Mouse (Mus musculus) cerebellum, postnatal 10 days (tissue): ENCODE data around the gene Glo1.

Source experiments
- DNase-seq, 2 experiments: peaks; one replicate each; pipeline ENCODE4 v3.0.0; 2021; ENCODE audit warnings: mixed read lengths in 2 of 2

Gene Glo1

GRCm38 (mm10) chr17:30612075-30612859, 14.4 kb downstream of the Glo1 start:
- peak; percentile 100 for DNase-seq

- DNase-seq = no peak
Observed at GRCm38 (mm10) chr17:30611221-30612074, 15.2 kb downstream of the Glo1 start.

- DNase-seq = no peak
Observed at GRCm38 (mm10) chr17:30610739-30611138, 15.9 kb downstream of the Glo1 start.

- DNase-seq = no peak
Observed at GRCm38 (mm10) chr17:30609980-30610307, 16.7 kb downstream of the Glo1 start.

- DNase-seq = peak in 1 of 2 experiments; percentile 30
Observed at GRCm38 (mm10) chr17:30609305-30609979, 17.2 kb downstream of the Glo1 start.

- peak in 1 of 2 experiments; percentile 40 for DNase-seq
Observed at GRCm38 (mm10) chr17:30607909-30608495, 18.7 kb downstream of the Glo1 start.

- DNase-seq = no peak
Observed at GRCm38 (mm10) chr17:30607330-30607729, 19.3 kb downstream of the Glo1 start.

GRCm38 (mm10) chr17:30606634-30607081, 20.0 kb downstream of the Glo1 start:
- no peak for DNase-seq

- no peak for DNase-seq
Observed at GRCm38 (mm10) chr17:30606206-30606605, 20.5 kb downstream of the Glo1 start.

- no peak for DNase-seq
Observed at GRCm38 (mm10) chr17:30605001-30605400, 21.7 kb downstream of the Glo1 start.

- no peak for DNase-seq
Observed at GRCm38 (mm10) chr17:30604296-30604695, 22.4 kb downstream of the Glo1 start.

GRCm38 (mm10) chr17:30602175-30602574, 24.5 kb downstream of the Glo1 start:
- no peak for DNase-seq

- no peak for DNase-seq
Observed at GRCm38 (mm10) chr17:30598300-30598699, 28.4 kb downstream of the Glo1 start.

- DNase-seq = no peak
Observed at GRCm38 (mm10) chr17:30597786-30598185, 28.9 kb downstream of the Glo1 start.

GRCm38 (mm10) chr17:30594846-30595245, 31.8 kb downstream of the Glo1 start:
- DNase-seq = no peak

GRCm38 (mm10) chr17:30594407-30594806, 32.3 kb downstream of the Glo1 start:
- DNase-seq = no peak

GRCm38 (mm10) chr17:30590417-30591198, 36.1 kb downstream of the Glo1 start:
- DNase-seq = peak; percentile 77 to 85

GRCm38 (mm10) chr17:30583258-30584001, 43.2 kb downstream of the Glo1 start:
- no peak for DNase-seq

GRCm38 (mm10) chr17:30582313-30582712, 44.4 kb downstream of the Glo1 start:
- DNase-seq = no peak

- no peak for DNase-seq
Observed at GRCm38 (mm10) chr17:30581201-30581600, 45.5 kb downstream of the Glo1 start.

- DNase-seq = no peak
Observed at GRCm38 (mm10) chr17:30580781-30581180, 45.9 kb downstream of the Glo1 start.
